ENCODE assay signal across 12 mouse cellular contexts in genomic region chr9:52965631-52966030, GRCm38 (mm10).
DNase-seq lines count a peak whose midpoint lies in the region; ATAC-seq lines count a peak whose summit lies in the region.
"Had no signal": no experiment of that assay in that cellular context is flagged by ENCODE, and none has a peak within 500 bp of the region (broad histone marks: within the 10 kb centered on the region; RNA-seq: fewer than 3 reads in every experiment).

No protein-coding gene starts in this region.

- intact Hi-C loops in heart, postnatal 10 days (cut with DNase I), result loop anchor here (5.0 kb wide), 3 partner anchors 87 to 177 kb away; no protein-coding TSS in a partner anchor

- ATAC-seq in cerebellum, adult (ENCODE audit: insufficient number of reproducible peaks, low FRiP score, low TSS enrichment), result peak; percentile 90
- ATAC-seq in granulocyte monocyte progenitor cell, adult 5-6 weeks (replicated peaks; ENCODE audit: poor library complexity, severe bottlenecking), result no peak

- DNase-seq in cerebellum, postnatal 4 days (ENCODE audit: low spot score in 2 of 2), result no peak
- peak; percentile 5 for DNase-seq in adrenal gland, postnatal 10 days
- DNase-seq in cerebellum, postnatal 25 days, result peak; percentile 87 to 89
- DNase-seq in heart, postnatal 10 days, result peak; percentile 81 to 88
- no peak for DNase-seq in lung, postnatal 36 days
- DNase-seq in embryo, embryonic 11 days, result no peak
- DNase-seq: kidney, adult 18-20 months; liver; spleen, adult 18-20 months; thymus, adult 2 months had no signal

Comparison
In these comparisons a context has a peak if more than half of its experiments do, and no peak if none do; other contexts are left out.
1. DNase-seq: peak in adrenal gland, postnatal 10 days (single experiment), cerebellum, postnatal 25 days (2 of 2) and heart, postnatal 10 days (2 of 2); none in cerebellum, postnatal 4 days (0 of 2), lung, postnatal 36 days (single experiment) and embryo, embryonic 11 days (single experiment).